Mouse (Mus musculus) CH12.LX (cell line): ENCODE measurements around the gene Col25a1.

Experiments
- CTCF ChIP-seq, 2 experiments: IDR thresholded peaks in 1 of 2; conservative IDR thresholded peaks in 1 of 2; 2 replicates each; pipeline ENCODE4 v1.5.1; 2011 to 2012; ENCODE audit warnings: low read depth in 2 of 2, low read length in 2 of 2, improper control_type of control experiment in 1 of 2, inconsistent platforms in 1 of 2, mild to moderate bottlenecking in 1 of 2, moderate library complexity in 1 of 2
- EP300 ChIP-seq: IDR thresholded peaks from 2 replicates; pipeline ENCODE4 v1.6.1; 2011; ENCODE audit warnings: low read length, improper control_type of control experiment
- KAT2A ChIP-seq: IDR thresholded peaks from 2 replicates; pipeline ENCODE4 v1.6.1; 2012; ENCODE audit warnings: low read length, improper control_type of control experiment, inconsistent platforms; ENCODE audit not compliant: insufficient replicate concordance
- POLR2A ChIP-seq: IDR thresholded peaks from 2 replicates; pipeline ENCODE4 v1.6.1; 2011; ENCODE audit warnings: low read depth, mild to moderate bottlenecking, improper control_type of control experiment, low read length
- POLR2AphosphoS2 ChIP-seq: IDR thresholded peaks from 2 replicates; pipeline ENCODE4 v1.6.1; 2011; ENCODE audit warnings: low read depth, low read length, improper control_type of control experiment
- ZC3H11A ChIP-seq: IDR thresholded peaks from 2 replicates; pipeline ENCODE4 v1.6.1; 2012; ENCODE audit warnings: low read depth, mild to moderate bottlenecking, inconsistent platforms, low read length, improper control_type of control experiment

DNA sequence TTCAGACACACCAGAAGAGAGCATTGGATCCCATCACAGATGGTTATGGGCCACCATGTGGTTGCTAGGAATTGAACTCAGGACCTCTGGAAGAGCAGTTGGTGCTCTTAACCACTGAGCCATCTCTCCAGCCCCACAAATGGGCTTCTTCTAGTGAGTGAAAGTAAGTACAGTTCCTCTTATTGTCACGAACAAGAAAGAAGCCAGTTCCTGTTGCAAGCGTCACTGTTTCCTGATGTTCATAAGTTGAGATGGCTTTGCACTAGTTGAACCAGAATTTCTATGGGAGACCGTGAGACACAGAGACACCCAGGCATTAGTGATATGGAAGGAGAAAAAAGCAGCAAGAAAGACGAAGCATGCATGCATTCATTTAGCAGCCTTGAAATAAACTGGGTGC, 110.6 kb downstream of the Col25a1 start:
- TF ChIP-seq ZC3H11A (no peak), KAT2A (no peak), POLR2AphosphoS2 (no peak), POLR2A (no peak), EP300 (no peak), CTCF (conservative IDR thresholded peaks at IDR 0.05 in 1 of 2, IDR thresholded peaks at IDR 0.05 in 1 of 2; ENCODE audit: low read depth in 2 of 2, low read length in 2 of 2) (no peak)
